Mouse (Mus musculus) liver, embryonic 14.5 days (tissue): ENCODE results near the gene Klhl32.

Experiments used
- CTCF ChIP-seq: IDR thresholded peaks from 2 replicates; pipeline ENCODE4 v1.5.1; 2016; ENCODE audit warnings: antibody characterized with exemption, low read depth, control low read depth
- EP300 ChIP-seq: IDR thresholded peaks from 2 replicates; pipeline ENCODE4 v1.6.1; 2016; ENCODE audit warnings: antibody characterized with exemption, low read depth

- no peak for TF ChIP-seq CTCF
- TF ChIP-seq EP300 = no peak
Observed at GRCm38 (mm10) chr4:24714367-24714766, 136.6 kb downstream of the Klhl32 start.
